Mouse (Mus musculus) cerebellum, postnatal 36 days (tissue): Measurements from ENCODE around the gene Trmu.
"Not testable (repeated sequence)": the region's sequence is repeated elsewhere in the genome, so short reads cannot be mapped to it uniquely, and the experiment has no call there.

Experiments used
- DNase-seq, 2 experiments: peaks; one replicate each; pipeline ENCODE4 v3.0.0; 2021 to 2022; ENCODE audit warnings: mixed read lengths in 2 of 2

The Trmu gene

GRCm38 (mm10) chr15:85878848-85879497 is at the start of gene Trmu:
Trmu (plus strand) TSS chr15:85879312.
- DNase-seq: peak; percentile 91 to 93

GRCm38 (mm10) chr15:85829470-85829869 is 49.6 kb upstream of the Trmu start:
- DNase-seq: no peak

- DNase-seq: peak; percentile 84 to 87
Measured at GRCm38 (mm10) chr15:85831954-85832590, 47.0 kb upstream of the Trmu start, which contains the start of gene Ttc38. Ttc38 (plus strand) TSS chr15:85832306.

GRCm38 (mm10) chr15:85832599-85832998 is 46.5 kb upstream of the Trmu start:
- no peak for DNase-seq

GRCm38 (mm10) chr15:85835335-85835734 is 43.8 kb upstream of the Trmu start:
- DNase-seq: no peak

- DNase-seq: no peak
Measured at GRCm38 (mm10) chr15:85836887-85837286, 42.2 kb upstream of the Trmu start.

GRCm38 (mm10) chr15:85840983-85841382 is 38.1 kb upstream of the Trmu start:
- DNase-seq: no peak

GRCm38 (mm10) chr15:85841796-85842360 is 37.2 kb upstream of the Trmu start:
- DNase-seq: no peak

GRCm38 (mm10) chr15:85845071-85845470 is 34.0 kb upstream of the Trmu start:
- DNase-seq: peak; percentile 61 to 70

GRCm38 (mm10) chr15:85851656-85852392 is 27.3 kb upstream of the Trmu start:
- DNase-seq: peak; percentile 29 to 37

- peak in 1 of 2 experiments; percentile 30 for DNase-seq
Measured at GRCm38 (mm10) chr15:85858980-85859489, 20.1 kb upstream of the Trmu start.

- DNase-seq: peak; percentile 92 to 95
Measured at GRCm38 (mm10) chr15:85859490-85860031, 19.6 kb upstream of the Trmu start, which contains the start of gene Gtse1. Gtse1 (plus strand) TSS chr15:85859745.

- DNase-seq: not testable (repeated sequence)
Measured at GRCm38 (mm10) chr15:85865913-85866312, 13.2 kb upstream of the Trmu start.

- DNase-seq: peak; percentile 74 to 80
Measured at GRCm38 (mm10) chr15:85867696-85868095, 11.4 kb upstream of the Trmu start.

GRCm38 (mm10) chr15:85877336-85877735 is 1.8 kb upstream of the Trmu start:
- DNase-seq: no peak

- DNase-seq: peak in 1 of 2 experiments; percentile 37
Measured at GRCm38 (mm10) chr15:85879498-85879895, 385 bp downstream of the Trmu start.

- DNase-seq: no peak
Measured at GRCm38 (mm10) chr15:85885606-85886005, 6.5 kb downstream of the Trmu start.

- no peak for DNase-seq
Measured at GRCm38 (mm10) chr15:85889235-85889634, 10.1 kb downstream of the Trmu start.

- peak; percentile 52 to 54 for DNase-seq
Measured at GRCm38 (mm10) chr15:85891971-85892370, 12.9 kb downstream of the Trmu start.

- no peak for DNase-seq
Measured at GRCm38 (mm10) chr15:85892498-85893118, 13.5 kb downstream of the Trmu start.

GRCm38 (mm10) chr15:85893871-85894270 is 14.8 kb downstream of the Trmu start:
- DNase-seq: no peak

- peak; percentile 88 to 90 for DNase-seq
Measured at GRCm38 (mm10) chr15:85896284-85896683, 17.2 kb downstream of the Trmu start.
